Mouse (Mus musculus) intestine, postnatal 0 days (tissue): ENCODE data around the gene Fbxl8. TPM values are rescaled to one million over a fixed set of nuclear protein-coding genes. Genes with fewer than 3 reads are reported as not detected.
A peak's percentile ranks its signal among the peaks of the same experiment; 100 is the strongest.

Experiments
- ATAC-seq: fragments of 200-750 bp; cut with Nextera tagmentation; 2 replicates; pipeline ENCODE4 v1.8.0; 2017; ENCODE audit warnings: mild to moderate bottlenecking, moderate TSS enrichment, moderate library complexity
- H3K27ac ChIP-seq: fragments of 300-500 bp; sonication (generic); 2 replicates; pipeline ENCODE4 v1.5.1; 2014; ENCODE audit warnings: mild to moderate bottlenecking, low read depth, low read length, moderate library complexity
- H3K27me3 ChIP-seq: fragments of 300-500 bp; sonication (generic); replicated peaks from 2 replicates; pipeline ENCODE4 v1.6.1; 2014; ENCODE audit warnings: low read length, mixed read lengths; ENCODE audit not compliant: control insufficient read depth, insufficient read depth
- H3K36me3 ChIP-seq: fragments of 300-500 bp; sonication (generic); 2 replicates; pipeline ENCODE4 v1.6.1; 2014; ENCODE audit warnings: mild to moderate bottlenecking, moderate library complexity; ENCODE audit not compliant: control insufficient read depth, insufficient read depth
- H3K4me1 ChIP-seq: fragments of 300-500 bp; sonication (generic); replicated peaks from 2 replicates; pipeline ENCODE4 v1.6.1; 2014; ENCODE audit warnings: antibody characterized with exemption, low read length, mixed read lengths; ENCODE audit not compliant: control insufficient read depth, insufficient read depth
- H3K4me2 ChIP-seq: fragments of 300-500 bp; sonication (generic); replicated peaks from 2 replicates; pipeline ENCODE4 v1.6.1; 2014; ENCODE audit warnings: low read depth, mild to moderate bottlenecking, moderate library complexity
- H3K4me3 ChIP-seq: fragments of 300-500 bp; sonication (generic); 2 replicates; pipeline ENCODE4 v1.5.1; 2014; ENCODE audit warnings: low read depth, low read length
- H3K9ac ChIP-seq: fragments of 300-500 bp; sonication (generic); 2 replicates; pipeline ENCODE4 v1.6.1; 2014; ENCODE audit warnings: mild to moderate bottlenecking, low read depth, low read length
- H3K9me3 ChIP-seq: fragments of 300-500 bp; sonication (generic); 2 replicates; pipeline ENCODE4 v1.6.1; 2016; ENCODE audit warnings: mixed run types; ENCODE audit not compliant: control insufficient read depth
- CTCF ChIP-seq: sonication (generic); IDR thresholded peaks from 2 replicates; pipeline ENCODE4 v1.5.1; 2016; ENCODE audit warnings: low read depth, mild to moderate bottlenecking, control low read depth, antibody characterized with exemption, moderate library complexity
- WGBS: fragments of 180-500 bp; shearing (Covaris S2); extraction: QIAGEN DNeasy Blood & Tissue Kit; methylation state at CpG from one replicate; pipeline ENCODE4 v1.1.7; 2014; 5-methylcytosine and 5-hydroxymethylcytosine counted together
- microRNA counts: library from miRNA; unstranded; fragments of <30 nt; microRNA quantifications from one replicate; lab custom pipeline; 2016
- microRNA-seq: library from miRNA; unstranded; fragments of <30 nt; microRNA quantifications from one replicate; pipeline ENCODE4, GENCODE M21; 2016
- polyA plus RNA-seq: library from polyadenylated mRNA; unstranded; fragments of >200 nt; fragmentation: Nextera tagmentation; extraction: Ambion mirVana; gene quantifications from 2 replicates; pipeline ENCODE4 v1.2.1, GENCODE M21; 2015

The Fbxl8 gene
- polyA plus RNA-seq, 1 experiment from 2014 or later: 6.0 TPM

- H3K27ac ChIP-seq: no peak overlapping the region
- no peak overlapping the region for H3K4me3 ChIP-seq
- H3K36me3 ChIP-seq: peaks cover 80% of the 10 kb centered on the region
- H3K4me1 ChIP-seq: no peaks in the 10 kb centered on the region
- TF ChIP-seq CTCF: no peak
- no peak overlapping the region for H3K4me2 ChIP-seq
- no peaks in the 10 kb centered on the region for H3K27me3 ChIP-seq
- no peak for ATAC-seq
- H3K9ac ChIP-seq: no peak overlapping the region
- WGBS: 87% methylated on average over 8 of the region's 8 CpGs
- no peaks in the 10 kb centered on the region for H3K9me3 ChIP-seq
Measured at GRCm38 (mm10) chr8:105312891-105313481, 48.5 kb downstream of the Fbxl8 start.

- WGBS: 78% methylated on average over 9 of the region's 9 CpGs
Measured at GRCm38 (mm10) chr8:105313622-105314402, 49.4 kb downstream of the Fbxl8 start.

GRCm38 (mm10) chr8:105315073-105315769, 50.8 kb downstream of the Fbxl8 start:
- H3K9ac ChIP-seq: no peak overlapping the region
- no peaks in the 10 kb centered on the region for H3K9me3 ChIP-seq
- H3K27ac ChIP-seq: no peak overlapping the region; the same call in 1 of the 2 replicates
- TF ChIP-seq CTCF: no peak
- H3K4me2 ChIP-seq: no peak overlapping the region
- 90% methylated on average over 18 of the region's 18 CpGs for WGBS
- no peak for ATAC-seq
- no peaks in the 10 kb centered on the region for H3K4me1 ChIP-seq
- no peak overlapping the region for H3K4me3 ChIP-seq
- no peaks in the 10 kb centered on the region for H3K27me3 ChIP-seq
- peaks cover 68% of the 10 kb centered on the region for H3K36me3 ChIP-seq

More at GRCm38 (mm10) chr8:105313622-105314402, 49.4 kb downstream of the Fbxl8 start:
- H3K4me3 ChIP-seq: no peak overlapping the region
- H3K27ac ChIP-seq: no peak overlapping the region
- H3K4me1 ChIP-seq: no peaks in the 10 kb centered on the region
- no peaks in the 10 kb centered on the region for H3K9me3 ChIP-seq
- H3K9ac ChIP-seq: no peak overlapping the region
- H3K4me2 ChIP-seq: no peak overlapping the region
- H3K27me3 ChIP-seq: no peaks in the 10 kb centered on the region
- H3K36me3 ChIP-seq: peaks cover 79% of the 10 kb centered on the region
- ATAC-seq: no peak
- TF ChIP-seq CTCF: no peak

- Histone ChIP-seq H3K36me3 (peaks cover 59% of the 10 kb centered on the region), H3K9ac (no peak overlapping the region), H3K27me3 (no peaks in the 10 kb centered on the region), H3K9me3 (no peaks in the 10 kb centered on the region), H3K4me2 (no peak overlapping the region), H3K27ac (no peak overlapping the region), H3K4me1 (no peaks in the 10 kb centered on the region), H3K4me3 (no peak overlapping the region)
- no peak for TF ChIP-seq CTCF
- no peak for ATAC-seq
- 92% methylated on average over 4 of the region's 4 CpGs for WGBS
Measured at GRCm38 (mm10) chr8:105317941-105318340, 53.5 kb downstream of the Fbxl8 start.

GRCm38 (mm10) chr8:105318662-105319190, 54.3 kb downstream of the Fbxl8 start:
- H3K9ac ChIP-seq: no peak overlapping the region
- no peaks in the 10 kb centered on the region for H3K4me1 ChIP-seq
- no peak for TF ChIP-seq CTCF

More at GRCm38 (mm10) chr8:105318662-105319190, 54.3 kb downstream of the Fbxl8 start:
- Histone ChIP-seq H3K9me3 (no peaks in the 10 kb centered on the region), H3K27me3 (no peaks in the 10 kb centered on the region), H3K36me3 (peaks cover 53% of the 10 kb centered on the region), H3K27ac (no peak overlapping the region), H3K4me2 (no peak overlapping the region), H3K4me3 (no peak overlapping the region)
- ATAC-seq: no peak
- 83% methylated on average over 11 of the region's 11 CpGs for WGBS

MicroRNAs encoded within 50 kb of the gene (microRNA counts, 519-probe panel; counts per million panel counts)
- microRNA mmu-miR-328 (lab: Ali Mortazavi, UCI): 2,913 counts per million, percentile 31 among the panel's probes with 10 or more counts

Small RNAs within 50 kb of the gene (microRNA-seq; reads per million reads assigned to microRNA genes)
- gene Gm27320 (not detected), gene Mir328 (197 reads per million, percentile 56 among the genes with 10 or more reads in this experiment)

Other genes starting within 250 kb of the Fbxl8 start
- 0.08 TPM in 1 of 2 replicates, not detected in the other for gene Ces3a, start 216.0 kb upstream of the Fbxl8 start, polyA plus RNA-seq
- gene Ces3b, start 180.9 kb upstream of the Fbxl8 start, polyA plus RNA-seq: not detected in 2 replicates
- not detected in 2 replicates for gene Ces4a, start 132.8 kb upstream of the Fbxl8 start, polyA plus RNA-seq
- 18.9 and 21.8 TPM in 2 replicates for gene Cbfb, start 94.0 kb upstream of the Fbxl8 start, polyA plus RNA-seq
- 14.3 and 14.8 TPM in 2 replicates for gene D230025D16Rik, start 39.5 kb upstream of the Fbxl8 start, polyA plus RNA-seq
- gene B3gnt9, start 9.5 kb upstream of the Fbxl8 start, polyA plus RNA-seq: 7.1 and 8.1 TPM in 2 replicates
- 50.6 TPM in 2 replicates for gene Tradd, start within 50 bp of the Fbxl8 start, polyA plus RNA-seq
- 0.27 and 0.48 TPM in 2 replicates for gene Hsf4, start 5.2 kb downstream of the Fbxl8 start, polyA plus RNA-seq
- 0.76 and 0.90 TPM in 2 replicates for gene Nol3, start 11.5 kb downstream of the Fbxl8 start, polyA plus RNA-seq
- 1.5 and 1.7 TPM in 2 replicates for gene 4931428F04Rik, start 25.2 kb downstream of the Fbxl8 start, polyA plus RNA-seq
- 2.5 and 3.1 TPM in 2 replicates for gene Exoc3l, start 31.5 kb downstream of the Fbxl8 start, polyA plus RNA-seq
- gene E2f4, start 33.0 kb downstream of the Fbxl8 start, polyA plus RNA-seq: 36.6 and 42.0 TPM in 2 replicates
- gene Elmo3, start 41.0 kb downstream of the Fbxl8 start, polyA plus RNA-seq: 34.2 TPM in 2 replicates
- gene Lrrc29, start 61.6 kb downstream of the Fbxl8 start, polyA plus RNA-seq: 3.8 and 3.9 TPM in 2 replicates
- gene Tmem208, start 61.7 kb downstream of the Fbxl8 start, polyA plus RNA-seq: 167 and 184 TPM in 2 replicates
- gene Fhod1, start 83.3 kb downstream of the Fbxl8 start, polyA plus RNA-seq: 1.3 and 1.6 TPM in 2 replicates
- gene Slc9a5, start 84.2 kb downstream of the Fbxl8 start, polyA plus RNA-seq: 0.31 and 0.40 TPM in 2 replicates
- 0.13 and 0.20 TPM in 2 replicates for gene Plekhg4, start 108.6 kb downstream of the Fbxl8 start, polyA plus RNA-seq
- 0.07 and 0.13 TPM in 2 replicates for gene Kctd19, start 148.9 kb downstream of the Fbxl8 start, polyA plus RNA-seq
- 0.10 and 0.20 TPM in 2 replicates for gene Lrrc36, start 148.9 kb downstream of the Fbxl8 start, polyA plus RNA-seq
- 67.9 and 78.5 TPM in 2 replicates for gene Tppp3, start 206.9 kb downstream of the Fbxl8 start, polyA plus RNA-seq
- gene Zdhhc1, start 232.3 kb downstream of the Fbxl8 start, polyA plus RNA-seq: 6.4 and 7.1 TPM in 2 replicates